Mouse (Mus musculus): ENCODE measurements around the gene Aif1l. TPM values are rescaled to one million over a fixed set of nuclear protein-coding genes. Genes with fewer than 3 reads are reported as not detected.
"Not testable (repeated sequence)": the region's sequence is repeated elsewhere in the genome, so short reads cannot be mapped to it uniquely, and the experiment has no call there.

The Aif1l gene
- not detected in 2 replicates for polyA plus RNA-seq (2012)

GRCm38 (mm10) chr2:31950058-31950871 lies at the start of gene Aif1l:
Gene Aif1l (plus strand): TSS chr2:31950139.
- no peaks in the 10 kb centered on the region; the same call in 1 of the 2 replicates for H3K9me3 ChIP-seq (ENCODE audit: control insufficient read depth, low read length)
- H3K36me3 ChIP-seq (ENCODE audit: control insufficient read depth): no peaks in the 10 kb centered on the region
- no peak for TF ChIP-seq GATA1 (IDR thresholded peaks at IDR 0.05; ENCODE audit: low read length)
- no peak for TF ChIP-seq TAL1 (IDR thresholded peaks at IDR 0.05; ENCODE audit: low read length)
- H3K27me3 ChIP-seq (ENCODE audit: control insufficient read depth): peaks cover 55% of the 10 kb centered on the region
- H3K4me3 ChIP-seq (replicated peaks): peak within 1 kb of the TSS; percentile 35
- H3K4me1 ChIP-seq (ENCODE audit: control insufficient read depth): peaks cover 3% of the 10 kb centered on the region

- H3K4me3 ChIP-seq (replicated peaks): no peak overlapping the region
- H3K27me3 ChIP-seq (ENCODE audit: control insufficient read depth): no peaks in the 10 kb centered on the region
- H3K9me3 ChIP-seq (ENCODE audit: control insufficient read depth, low read length): no peaks in the 10 kb centered on the region
- H3K36me3 ChIP-seq (ENCODE audit: control insufficient read depth): no peaks in the 10 kb centered on the region
- H3K4me1 ChIP-seq (ENCODE audit: control insufficient read depth): peaks cover 5% of the 10 kb centered on the region
- TF ChIP-seq TAL1 (IDR thresholded peaks at IDR 0.05; ENCODE audit: low read length) (no peak), GATA1 (IDR thresholded peaks at IDR 0.05; ENCODE audit: low read length) (no peak)
Observed at GRCm38 (mm10) chr2:31900932-31901331, 49.0 kb upstream of the Aif1l start.

GRCm38 (mm10) chr2:31901659-31902362 lies 48.1 kb upstream of the Aif1l start:
- Histone ChIP-seq H3K9me3 (ENCODE audit: control insufficient read depth, low read length) (no peaks in the 10 kb centered on the region), H3K4me1 (ENCODE audit: control insufficient read depth) (peaks cover 6% of the 10 kb centered on the region), H3K36me3 (ENCODE audit: control insufficient read depth) (no peaks in the 10 kb centered on the region), H3K4me3 (replicated peaks) (no peak overlapping the region), H3K27me3 (ENCODE audit: control insufficient read depth) (no peaks in the 10 kb centered on the region)
- TF ChIP-seq TAL1 (IDR thresholded peaks at IDR 0.05; ENCODE audit: low read length) (no peak), GATA1 (IDR thresholded peaks at IDR 0.05; ENCODE audit: low read length) (no peak)

GRCm38 (mm10) chr2:31904089-31904488 lies 45.9 kb upstream of the Aif1l start:
- Histone ChIP-seq H3K36me3 (ENCODE audit: control insufficient read depth) (no peaks in the 10 kb centered on the region), H3K4me1 (ENCODE audit: control insufficient read depth) (peaks cover 6% of the 10 kb centered on the region), H3K9me3 (ENCODE audit: control insufficient read depth, low read length) (no peaks in the 10 kb centered on the region), H3K4me3 (replicated peaks) (no peak overlapping the region), H3K27me3 (ENCODE audit: control insufficient read depth) (no peaks in the 10 kb centered on the region)
- TF ChIP-seq TAL1 (IDR thresholded peaks at IDR 0.05; ENCODE audit: low read length): no peak
- TF ChIP-seq GATA1 (IDR thresholded peaks at IDR 0.05; ENCODE audit: low read length): no peak

- no peaks in the 10 kb centered on the region for H3K27me3 ChIP-seq (ENCODE audit: control insufficient read depth)
- H3K4me1 ChIP-seq (ENCODE audit: control insufficient read depth): peaks cover 6% of the 10 kb centered on the region
- no peaks in the 10 kb centered on the region for H3K36me3 ChIP-seq (ENCODE audit: control insufficient read depth)
- no peak overlapping the region for H3K4me3 ChIP-seq (replicated peaks)
- H3K9me3 ChIP-seq (ENCODE audit: control insufficient read depth, low read length): no peaks in the 10 kb centered on the region
- no peak for TF ChIP-seq GATA1 (IDR thresholded peaks at IDR 0.05; ENCODE audit: low read length)
- TF ChIP-seq TAL1 (IDR thresholded peaks at IDR 0.05; ENCODE audit: low read length): no peak
Observed at GRCm38 (mm10) chr2:31904622-31905021, 45.3 kb upstream of the Aif1l start.

GRCm38 (mm10) chr2:31905682-31906081 lies 44.3 kb upstream of the Aif1l start:
- no peak overlapping the region for H3K4me3 ChIP-seq (replicated peaks)
- H3K9me3 ChIP-seq (ENCODE audit: control insufficient read depth, low read length): no peaks in the 10 kb centered on the region
- no peaks in the 10 kb centered on the region for H3K36me3 ChIP-seq (ENCODE audit: control insufficient read depth)
- TF ChIP-seq GATA1 (IDR thresholded peaks at IDR 0.05; ENCODE audit: low read length) (no peak), TAL1 (IDR thresholded peaks at IDR 0.05; ENCODE audit: low read length) (no peak)
- H3K4me1 ChIP-seq (ENCODE audit: control insufficient read depth): peaks cover 6% of the 10 kb centered on the region
- H3K27me3 ChIP-seq (ENCODE audit: control insufficient read depth): no peaks in the 10 kb centered on the region

- Histone ChIP-seq H3K4me3 (replicated peaks) (no peak overlapping the region), H3K9me3 (ENCODE audit: control insufficient read depth, low read length) (no peaks in the 10 kb centered on the region), H3K36me3 (ENCODE audit: control insufficient read depth) (no peaks in the 10 kb centered on the region), H3K27me3 (ENCODE audit: control insufficient read depth) (no peaks in the 10 kb centered on the region), H3K4me1 (ENCODE audit: control insufficient read depth) (peaks cover 6% of the 10 kb centered on the region)
- no peak for TF ChIP-seq GATA1 (IDR thresholded peaks at IDR 0.05; ENCODE audit: low read length)
- TF ChIP-seq TAL1 (IDR thresholded peaks at IDR 0.05; ENCODE audit: low read length): no peak
Observed at GRCm38 (mm10) chr2:31906407-31906806, 43.5 kb upstream of the Aif1l start.

- Histone ChIP-seq H3K9me3 (ENCODE audit: control insufficient read depth, low read length) (no peaks in the 10 kb centered on the region), H3K4me3 (replicated peaks) (no peak overlapping the region), H3K4me1 (ENCODE audit: control insufficient read depth) (no peaks in the 10 kb centered on the region), H3K27me3 (ENCODE audit: control insufficient read depth) (no peaks in the 10 kb centered on the region), H3K36me3 (ENCODE audit: control insufficient read depth) (no peaks in the 10 kb centered on the region)
- TF ChIP-seq GATA1 (IDR thresholded peaks at IDR 0.05; ENCODE audit: low read length) (no peak), TAL1 (IDR thresholded peaks at IDR 0.05; ENCODE audit: low read length) (no peak)
Observed at GRCm38 (mm10) chr2:31912575-31912974, 37.4 kb upstream of the Aif1l start.

- H3K27me3 ChIP-seq (ENCODE audit: control insufficient read depth); H3K36me3 ChIP-seq (ENCODE audit: control insufficient read depth); H3K9me3 ChIP-seq (ENCODE audit: control insufficient read depth, low read length); H3K4me3 ChIP-seq (replicated peaks); H3K4me1 ChIP-seq (ENCODE audit: control insufficient read depth): not testable (repeated sequence)
Observed at GRCm38 (mm10) chr2:31914213-31914612, 35.7 kb upstream of the Aif1l start.
